Mouse (Mus musculus): ENCODE measurements at regions not wholly inside any gene's neighbourhood (a gene's known extent, or its start where the extent isn't known, plus 50 kb on each side); places are given as distances from the start of the nearest gene placed in this dataset.

DNA sequence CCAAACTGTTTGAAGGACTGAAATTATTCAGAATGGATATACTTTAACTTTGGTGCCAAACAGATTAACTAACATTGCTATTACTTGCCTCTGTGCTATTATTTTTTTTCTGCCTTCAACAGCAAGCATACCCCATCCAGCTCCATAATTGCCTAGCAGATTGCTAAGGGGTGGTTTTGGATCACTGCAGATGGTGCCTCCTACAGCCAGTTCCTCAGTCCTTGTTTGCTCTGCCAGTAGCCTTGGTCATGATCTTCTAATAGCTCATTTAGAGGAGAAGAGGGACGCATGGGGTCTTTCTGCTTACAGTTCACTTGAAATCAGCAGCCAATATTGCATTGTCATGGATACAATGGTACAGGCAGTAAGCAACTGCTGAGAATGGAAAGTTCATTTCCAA lies 880.8 kb downstream of the Epha4 start:
- no peak for DNase-seq (ENCODE audit: extremely low read depth, insufficient read length, low spot score)

DNA sequence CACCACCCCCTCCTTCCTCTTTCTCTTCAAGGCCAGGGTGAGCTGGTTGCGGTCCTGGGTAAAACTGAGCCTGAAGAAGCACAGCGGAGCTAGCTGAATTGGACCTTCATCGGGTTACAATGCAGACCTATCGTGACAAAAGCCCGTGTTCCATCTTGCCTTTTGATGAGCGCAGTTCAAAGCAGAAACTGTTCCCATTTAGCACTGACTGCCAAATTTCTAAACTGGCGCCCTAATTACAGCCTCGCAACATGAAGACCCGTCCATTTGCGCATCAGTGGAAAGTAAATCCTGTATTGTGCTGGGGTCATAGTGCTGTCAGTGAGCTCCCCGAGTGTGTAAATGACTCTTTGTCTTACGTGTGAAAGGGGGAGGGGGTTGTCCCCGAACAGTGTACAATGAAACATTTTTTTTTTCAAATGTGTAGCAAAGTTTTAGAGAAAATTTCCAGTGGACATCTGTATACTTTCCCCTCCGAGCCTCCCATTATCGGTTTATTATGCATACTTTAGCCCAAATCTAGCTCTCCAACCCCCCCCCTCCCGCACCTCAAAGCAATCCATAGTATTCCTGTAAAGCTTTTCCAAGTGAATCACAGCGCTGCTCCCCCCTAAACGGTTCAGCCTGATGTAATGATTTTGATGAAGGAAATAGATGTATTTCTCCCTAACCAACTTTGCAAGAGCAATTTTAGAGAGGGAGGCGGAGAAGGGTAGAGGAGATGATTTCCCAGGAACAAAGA lies 877.4 kb downstream of the Epha4 start:
- DNase-seq (ENCODE audit: extremely low read depth, insufficient read length, low spot score) = no peak

DNA sequence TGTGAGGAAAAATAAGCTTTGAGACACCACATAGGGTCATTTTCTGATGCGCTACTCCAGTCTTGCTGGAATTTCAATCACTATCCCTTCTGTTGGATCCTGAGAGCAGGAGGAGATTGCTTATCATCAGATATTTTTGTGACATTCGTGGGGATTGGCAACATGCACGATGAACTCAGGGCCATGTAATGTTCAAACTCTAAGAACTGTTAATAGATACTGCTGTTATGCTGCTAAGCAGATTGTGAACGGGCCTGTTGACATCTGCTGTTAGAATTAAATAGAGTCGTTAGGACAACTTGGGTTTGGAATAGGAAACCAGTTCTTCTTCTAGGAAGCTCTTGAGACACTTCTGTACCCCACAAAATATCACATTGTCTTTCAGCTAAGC lies 876.9 kb downstream of the Epha4 start:
- no peak for DNase-seq (ENCODE audit: extremely low read depth, insufficient read length, low spot score)

DNA sequence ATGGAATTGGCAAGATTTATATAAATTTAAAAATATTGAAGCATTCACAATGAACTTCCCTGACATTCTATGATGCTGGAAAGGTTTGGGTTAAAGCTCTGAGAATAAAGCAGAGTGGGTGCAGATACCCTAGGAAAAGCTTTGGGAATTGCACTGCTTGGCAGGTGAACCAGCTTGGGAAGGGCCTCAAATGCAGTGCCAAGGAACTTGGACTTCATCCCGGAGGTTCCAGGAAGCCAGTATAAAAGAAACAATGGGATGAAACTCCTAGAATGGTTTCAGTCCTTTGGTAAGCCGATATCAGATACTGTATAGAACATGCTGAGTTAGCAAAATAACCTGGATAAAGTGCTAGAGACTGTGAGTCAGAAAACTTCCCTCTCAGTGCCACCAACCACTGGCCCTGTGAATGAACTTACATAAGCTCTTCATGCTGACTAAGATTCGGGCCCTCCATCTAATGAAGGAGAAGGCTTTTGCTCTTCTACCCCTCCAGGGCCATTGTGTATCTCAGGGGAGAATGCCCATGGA lies 873.6 kb downstream of the Epha4 start:
- no peak for DNase-seq (ENCODE audit: extremely low read depth, insufficient read length, low spot score)

DNA sequence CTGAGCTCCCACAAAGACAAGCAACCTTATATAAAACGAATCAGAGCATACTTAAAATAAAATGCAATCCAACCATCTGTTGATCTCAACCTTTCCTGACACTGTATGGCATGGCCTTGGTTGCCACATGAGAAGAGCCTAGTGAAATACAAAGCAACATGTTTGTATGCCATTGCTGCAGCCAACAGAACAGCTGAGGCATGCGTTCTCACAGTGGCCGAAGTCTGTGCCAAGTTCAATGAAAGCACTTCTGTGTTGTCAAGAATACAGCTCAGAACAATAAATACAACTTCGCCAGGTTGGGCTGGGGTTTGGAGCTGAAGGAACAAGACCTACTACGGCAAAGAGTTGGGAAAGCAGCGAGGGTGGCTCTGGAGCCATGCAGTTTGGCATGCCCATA lies 872.2 kb downstream of the Epha4 start:
- DNase-seq (ENCODE audit: extremely low read depth, insufficient read length, low spot score) = no peak

DNA sequence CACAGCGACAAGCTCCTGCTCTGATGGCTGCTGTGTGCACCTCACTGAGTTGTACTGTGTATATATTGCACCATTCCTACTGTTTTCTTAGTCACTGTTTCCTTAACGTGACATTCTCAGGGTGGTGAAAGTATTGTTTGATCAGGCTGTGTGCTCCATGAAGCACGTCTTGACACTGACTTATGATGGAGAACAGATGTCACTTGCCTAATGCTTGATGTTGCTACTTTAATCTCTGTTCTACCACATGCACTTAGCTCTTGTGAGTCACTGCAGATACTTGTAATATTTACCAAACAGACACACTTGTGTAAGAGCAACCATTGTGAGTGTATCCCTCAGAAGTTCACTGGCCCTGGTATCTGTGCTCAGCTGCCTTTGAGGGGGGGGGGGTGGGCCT lies 870.0 kb downstream of the Epha4 start:
- DNase-seq (ENCODE audit: extremely low read depth, insufficient read length, low spot score) = no peak

DNA sequence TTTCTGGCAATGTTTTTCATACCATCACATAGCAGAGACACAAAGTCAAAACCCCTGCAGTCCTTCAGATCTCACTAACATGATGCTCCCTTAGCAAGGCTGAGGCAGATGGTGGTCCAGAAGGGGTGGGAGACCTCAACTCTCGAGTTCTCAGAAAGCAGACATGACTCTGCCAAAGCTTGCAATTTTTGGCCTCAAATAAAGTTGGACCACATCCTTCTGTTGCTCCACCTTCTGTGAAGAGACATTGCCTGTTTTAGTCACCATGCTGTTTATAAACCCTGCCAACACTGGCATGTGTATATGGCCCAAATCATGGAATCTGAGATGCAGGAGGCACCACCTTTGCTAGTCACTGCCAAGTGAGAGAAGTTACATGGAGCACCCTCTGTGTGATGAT lies 860.1 kb downstream of the Epha4 start:
- DNase-seq (ENCODE audit: extremely low read depth, insufficient read length, low spot score) = no peak

DNA sequence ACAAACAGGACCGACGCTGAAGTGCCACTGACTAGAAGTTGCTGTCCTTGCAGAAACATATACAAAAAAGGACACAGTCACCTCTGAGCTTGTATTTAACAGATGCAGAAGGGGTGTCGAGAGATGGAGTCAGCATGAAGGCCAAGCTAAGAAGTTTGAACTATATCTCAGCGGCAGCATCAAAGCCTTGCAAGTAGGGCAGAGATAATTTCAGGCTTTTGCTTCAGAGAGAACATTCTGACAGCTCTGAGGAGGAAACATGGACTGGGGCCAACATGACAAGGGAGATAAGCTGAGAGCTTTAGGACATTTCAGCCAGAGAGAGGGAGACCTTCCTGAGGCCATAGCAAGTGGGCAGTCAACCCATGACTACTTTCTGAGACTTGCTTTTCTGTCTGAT lies 856.7 kb downstream of the Epha4 start:
- DNase-seq (ENCODE audit: extremely low read depth, insufficient read length, low spot score) = no peak

DNA sequence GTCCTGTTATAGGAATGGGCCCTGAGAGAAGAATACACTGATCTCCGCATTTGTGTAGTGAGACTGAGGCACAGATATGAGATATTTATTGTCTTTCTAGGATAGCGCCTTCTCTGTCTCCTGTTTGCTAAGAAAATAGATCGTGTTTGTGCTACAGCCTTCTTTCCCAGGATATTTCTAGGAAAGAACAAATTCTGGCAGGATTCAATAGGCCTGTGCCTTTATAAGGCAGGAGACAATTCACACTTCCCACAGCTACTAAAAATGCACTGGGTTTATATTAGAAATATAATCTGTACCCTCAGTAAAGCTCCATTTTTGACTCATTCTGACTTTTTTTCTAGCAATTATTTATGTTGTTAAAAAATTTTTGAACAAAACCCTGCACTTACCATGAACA lies 854.7 kb downstream of the Epha4 start:
- no peak for DNase-seq (ENCODE audit: extremely low read depth, insufficient read length, low spot score)

DNA sequence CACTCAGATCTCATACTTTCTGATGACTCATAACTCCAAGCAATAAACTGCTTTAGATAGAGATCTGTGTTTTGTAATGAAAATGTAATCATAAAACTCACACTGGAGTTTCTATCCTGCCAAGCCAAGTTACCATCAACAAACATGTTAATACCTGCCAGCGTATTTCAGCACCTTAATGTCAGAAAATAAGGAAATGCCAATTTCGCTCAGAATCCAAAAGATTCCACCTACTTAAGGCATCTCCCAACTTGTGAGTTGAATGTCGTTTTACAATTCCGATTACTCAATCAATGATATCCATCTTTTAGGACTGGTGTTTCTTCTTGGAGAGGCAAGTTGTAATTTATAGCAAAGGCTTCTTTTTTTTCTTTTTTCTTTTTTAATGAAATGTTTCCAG lies 850.5 kb downstream of the Epha4 start:
- no peak for DNase-seq (ENCODE audit: extremely low read depth, insufficient read length, low spot score)

DNA sequence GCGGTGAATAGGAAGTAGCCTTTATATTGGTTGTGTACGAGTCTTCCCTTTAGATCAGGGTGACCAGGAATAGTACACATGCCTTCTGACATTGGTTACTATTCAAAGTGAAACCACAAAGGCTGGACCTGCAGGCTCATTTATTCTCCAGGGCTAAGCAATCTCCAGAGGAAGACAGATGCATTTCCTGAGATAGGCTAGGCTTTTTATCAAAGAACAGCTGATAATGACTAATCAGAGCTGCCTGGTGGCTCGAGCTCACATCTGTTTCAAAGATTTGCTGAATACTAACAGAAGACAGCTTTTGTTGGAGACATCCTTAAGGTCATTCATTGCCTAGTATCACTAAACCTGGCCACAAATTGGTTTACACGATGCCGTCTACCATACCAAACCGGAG lies 838.1 kb downstream of the Epha4 start:
- DNase-seq (ENCODE audit: extremely low read depth, insufficient read length, low spot score) = no peak

DNA sequence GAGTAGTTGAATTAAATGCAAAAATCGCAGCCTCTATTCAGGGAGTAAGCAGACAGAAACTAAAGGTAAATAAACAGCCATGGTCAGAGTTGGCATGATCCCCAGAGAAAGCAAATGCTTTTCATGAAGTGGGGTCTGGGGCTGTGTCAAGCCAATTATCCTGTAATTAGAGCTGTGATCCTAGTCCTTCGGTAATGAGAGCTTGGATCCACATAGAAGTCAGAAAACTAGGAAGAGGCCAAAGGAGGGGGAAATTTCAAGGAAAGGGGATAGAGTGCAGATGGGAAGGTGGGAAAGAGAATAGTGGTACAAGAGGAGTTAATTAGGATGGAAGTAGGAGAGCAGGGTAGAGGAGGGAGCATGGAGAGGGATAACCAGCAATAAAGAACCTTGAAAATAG lies 809.3 kb downstream of the Epha4 start:
- no peak for DNase-seq (ENCODE audit: extremely low read depth, insufficient read length, low spot score)

DNA sequence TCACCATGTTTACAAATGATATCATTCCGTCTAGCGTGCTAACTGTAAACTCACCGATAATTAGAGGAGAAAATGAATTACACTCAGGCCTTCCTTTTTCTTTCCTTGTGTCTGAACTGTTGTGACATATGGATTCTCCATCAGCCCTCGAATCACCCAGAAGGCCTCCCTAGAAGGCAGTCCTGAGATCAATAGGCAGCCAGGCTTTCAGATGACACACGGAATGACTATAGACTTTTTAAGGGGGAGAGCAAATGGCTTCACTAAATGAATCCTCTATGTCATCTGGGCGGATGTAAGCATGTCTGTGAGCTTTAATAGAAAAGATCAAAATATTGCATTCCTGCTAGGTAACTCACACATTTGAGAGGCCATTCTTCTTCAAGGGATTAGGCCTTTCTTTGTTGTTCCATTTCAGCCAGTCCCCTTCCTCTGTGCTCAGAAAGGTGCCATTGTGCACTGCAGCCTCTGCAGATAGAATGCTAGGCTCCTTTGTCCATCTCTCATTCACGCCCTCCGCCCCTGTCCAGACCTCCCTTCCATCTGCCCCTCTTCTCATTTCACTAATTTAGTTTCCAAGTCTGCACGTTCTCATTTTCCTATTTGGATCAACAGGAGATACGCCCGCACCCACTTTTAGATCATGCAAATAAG lies 797.1 kb downstream of the Epha4 start:
- DNase-seq (ENCODE audit: extremely low read depth, insufficient read length, low spot score) = no peak

DNA sequence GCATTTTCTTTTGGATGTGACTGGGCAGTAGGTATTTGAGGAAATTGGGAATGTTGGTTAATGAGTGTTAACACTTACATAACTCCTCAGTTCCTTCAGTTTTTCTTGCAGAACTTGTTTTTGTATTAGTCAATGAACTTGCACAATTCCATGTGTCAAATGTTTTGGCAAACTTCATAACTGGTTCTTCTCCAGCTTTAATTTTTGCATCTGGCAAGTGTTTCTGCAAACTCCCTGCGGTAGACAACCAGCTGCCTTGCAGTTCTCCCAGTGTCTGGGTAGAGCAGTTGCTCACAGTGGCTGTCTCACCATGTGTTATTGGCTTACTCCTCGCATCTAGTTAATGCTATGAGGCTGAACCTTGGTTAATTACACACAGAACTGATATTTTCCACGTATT lies 790.4 kb downstream of the Epha4 start:
- DNase-seq (ENCODE audit: extremely low read depth, insufficient read length, low spot score) = no peak

DNA sequence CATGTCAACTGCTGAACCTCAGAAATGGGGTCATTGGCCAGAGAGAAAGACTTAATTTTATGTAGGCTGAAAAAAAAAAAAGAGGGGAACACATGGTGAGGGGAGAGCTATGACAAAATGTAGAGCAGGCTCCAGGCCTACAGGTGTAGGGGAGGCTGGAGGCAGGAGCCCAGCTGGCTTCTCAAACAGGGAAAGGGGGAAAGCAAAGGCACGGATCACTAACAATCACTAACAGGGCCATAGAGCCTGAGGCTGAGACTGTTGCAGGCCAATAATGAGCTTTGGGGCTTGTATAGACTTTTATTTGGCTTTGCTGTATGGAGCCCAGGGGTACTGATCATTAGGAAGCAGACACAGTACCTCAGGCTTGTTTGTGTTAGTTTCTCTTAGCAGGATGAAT lies 777.9 kb downstream of the Epha4 start:
- DNase-seq (ENCODE audit: extremely low read depth, insufficient read length, low spot score) = no peak

DNA sequence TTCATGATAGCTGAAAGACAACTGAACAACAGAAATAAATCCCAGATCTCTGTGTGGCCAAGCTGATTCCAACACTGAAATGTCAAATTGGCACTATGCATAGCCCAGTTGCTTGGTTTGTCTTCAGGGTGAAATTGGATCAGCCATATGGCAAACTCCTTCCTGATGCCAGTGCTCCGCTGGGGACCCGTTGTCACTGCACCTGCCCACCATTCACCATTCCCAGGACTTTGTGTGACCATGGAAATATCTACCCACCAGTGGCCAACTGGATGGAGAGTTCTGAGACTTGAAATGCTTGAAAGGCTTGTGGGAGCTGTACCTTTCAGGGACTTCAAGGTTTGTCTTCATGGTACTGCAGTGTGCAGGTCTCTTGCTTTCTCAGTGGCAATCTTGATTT lies 777.2 kb downstream of the Epha4 start:
- DNase-seq (ENCODE audit: extremely low read depth, insufficient read length, low spot score) = no peak

DNA sequence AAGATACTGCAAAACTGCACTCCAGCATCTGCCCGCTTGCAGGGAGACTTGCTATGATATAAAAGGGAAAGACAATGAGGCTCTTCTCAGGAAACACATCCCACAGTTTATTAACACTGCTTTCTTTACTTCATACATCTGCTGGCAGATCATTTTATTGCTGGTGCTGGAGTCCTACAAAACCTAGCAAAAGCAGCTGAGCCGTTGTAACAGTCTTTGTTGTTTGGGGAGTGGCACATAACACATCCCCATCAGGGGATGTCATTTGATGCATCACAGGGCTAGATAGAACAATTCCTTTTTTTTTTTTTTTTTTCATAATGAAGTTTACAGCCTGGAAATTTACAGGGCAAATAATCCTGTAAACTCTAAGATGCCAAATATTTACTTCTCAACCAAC lies 742.2 kb downstream of the Epha4 start:
- no peak for DNase-seq (ENCODE audit: extremely low read depth, insufficient read length, low spot score)

DNA sequence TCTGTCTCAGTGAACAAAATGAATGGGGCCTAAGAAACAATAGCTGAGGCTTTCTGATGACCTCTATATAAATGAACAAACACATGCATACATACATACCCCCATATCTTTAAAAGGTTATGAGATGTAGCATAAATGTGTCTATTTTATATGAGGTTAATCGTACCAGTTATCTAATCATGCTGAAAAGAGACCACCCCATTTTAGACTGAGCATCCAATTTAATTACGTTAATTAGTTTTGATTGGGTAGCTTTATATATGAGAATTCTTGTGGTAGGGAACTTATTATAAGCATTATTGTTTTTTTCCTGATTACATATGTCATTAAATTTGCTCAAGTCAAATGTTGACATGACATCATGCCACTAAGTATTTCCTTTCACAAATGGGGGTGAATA lies 728.0 kb downstream of the Epha4 start:
- no peak for DNase-seq (ENCODE audit: extremely low read depth, insufficient read length, low spot score)

DNA sequence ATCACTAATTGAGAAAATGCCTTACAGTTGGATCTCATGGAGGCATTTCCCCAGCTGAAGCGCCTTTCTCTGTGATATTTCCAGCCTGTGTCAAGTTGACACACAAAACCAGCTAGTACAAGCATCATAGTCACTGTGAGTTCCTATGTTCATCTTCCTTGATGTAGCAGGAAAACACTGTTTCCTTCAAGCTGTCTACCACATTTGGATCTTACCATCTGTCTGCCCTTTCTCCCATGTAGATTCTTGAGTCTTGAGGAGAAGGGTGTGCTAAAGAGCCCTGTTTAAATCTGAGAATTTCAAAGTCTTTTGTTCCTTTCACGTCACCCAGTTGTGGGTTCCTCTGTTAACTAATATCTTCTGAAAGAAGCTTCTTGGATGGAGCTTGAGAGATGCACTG lies 721.5 kb downstream of the Epha4 start:
- no peak for DNase-seq (ENCODE audit: extremely low read depth, insufficient read length, low spot score)

DNA sequence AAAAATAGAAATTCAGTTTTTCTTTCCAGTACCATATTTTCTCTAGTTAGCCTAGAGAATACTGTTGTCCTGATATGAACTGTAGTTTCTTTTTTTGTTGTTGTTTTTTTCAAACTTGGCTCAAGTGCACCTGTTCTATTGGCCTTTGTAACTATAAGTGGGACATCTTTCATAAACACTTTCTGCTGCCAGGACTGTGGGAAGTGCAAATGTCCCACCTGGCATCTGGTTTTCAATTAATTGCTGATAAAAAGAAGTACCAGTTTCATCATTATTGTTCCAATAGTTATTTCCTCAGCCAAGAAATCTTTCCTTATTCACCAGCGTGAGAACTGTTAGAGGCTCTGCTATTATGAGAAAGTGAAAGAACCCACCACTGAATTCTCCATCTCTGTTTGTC lies 695.0 kb downstream of the Epha4 start:
- no peak for DNase-seq (ENCODE audit: extremely low read depth, insufficient read length, low spot score)

DNA sequence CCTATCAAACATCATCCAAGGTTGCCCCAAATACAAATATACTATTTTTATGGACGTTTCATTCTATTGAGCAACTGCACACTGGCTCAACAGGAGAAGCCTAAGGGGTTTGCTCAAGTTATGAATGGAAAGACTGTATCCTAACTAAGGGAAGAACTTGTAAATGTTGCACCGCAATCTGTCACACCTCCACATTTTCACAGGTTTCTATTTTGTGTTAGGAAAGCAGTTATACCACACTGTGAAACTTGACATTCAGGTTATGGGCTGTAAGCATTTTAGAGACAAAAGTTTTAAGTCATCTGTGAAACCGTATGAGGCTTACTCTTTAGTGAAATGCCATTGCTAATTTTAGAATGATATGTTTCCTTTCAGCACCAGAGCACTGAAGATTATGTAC lies 693.3 kb downstream of the Epha4 start:
- no peak for DNase-seq (ENCODE audit: extremely low read depth, insufficient read length, low spot score)

DNA sequence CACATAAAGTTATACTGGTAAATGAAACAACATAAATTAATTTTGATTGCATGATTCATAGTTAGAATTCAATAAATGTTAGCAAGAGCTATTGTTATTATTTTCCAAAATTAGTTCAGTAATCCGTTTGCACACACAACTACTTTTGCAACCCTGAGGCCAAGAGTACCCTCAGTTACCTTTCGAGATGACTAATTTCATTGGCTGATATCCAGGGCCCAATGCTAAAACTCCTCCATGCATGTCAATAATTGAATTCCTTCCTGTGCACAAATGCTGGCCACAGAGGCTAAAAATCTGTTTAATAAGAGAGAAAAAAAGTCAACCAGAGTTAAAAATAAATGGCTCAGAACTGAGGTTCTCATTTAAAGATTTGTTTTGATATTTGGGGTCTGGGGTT lies 685.2 kb downstream of the Epha4 start:
- DNase-seq (ENCODE audit: extremely low read depth, insufficient read length, low spot score) = no peak

DNA sequence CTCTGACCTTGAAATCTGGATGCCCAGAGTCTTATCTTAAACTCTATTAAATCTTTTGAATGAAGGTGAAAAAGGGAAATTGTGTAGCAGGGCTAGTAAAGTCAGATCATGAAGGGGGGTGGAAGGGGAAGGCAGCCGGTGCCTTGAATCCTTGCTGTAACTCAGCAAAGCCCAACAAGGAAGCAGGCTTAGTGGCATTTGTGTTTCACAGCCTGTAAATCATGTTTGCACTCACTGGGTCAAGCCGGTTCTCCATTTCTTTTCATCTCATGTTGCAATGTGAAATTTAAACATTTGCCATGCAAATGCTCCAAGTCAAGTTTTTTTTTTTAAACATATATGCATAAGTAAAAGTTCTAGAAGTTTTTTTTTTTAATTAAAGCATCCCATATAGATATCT lies 682.6 kb downstream of the Epha4 start:
- no peak for DNase-seq (ENCODE audit: extremely low read depth, insufficient read length, low spot score)

Data from 3134 (cell line).